Mouse (Mus musculus): ENCODE measurements around the gene Cyp27b1. TPM values are rescaled to one million over a fixed set of nuclear protein-coding genes. Genes with fewer than 3 reads are reported as not detected.

Gene Cyp27b1
- polyA plus RNA-seq, 1 experiment from 2014 or later: 0.09 TPM

- no peaks in the 10 kb centered on the region for H3K4me1 ChIP-seq (ENCODE audit: control insufficient read depth, insufficient read depth, low read length)
- no peak overlapping the region for H3K27ac ChIP-seq (ENCODE audit: low read depth, low read length)
- 67% methylated on average over 16 of the region's 16 CpGs for WGBS
- DNase-seq (ENCODE audit: low spot score) (no peak), ATAC-seq (no peak)
- no peaks in the 10 kb centered on the region for H3K9me3 ChIP-seq (replicated peaks; ENCODE audit: control insufficient read depth, low read length)
- H3K36me3 ChIP-seq (ENCODE audit: control insufficient read depth, insufficient read depth, low read length): peaks cover 16% of the 10 kb centered on the region
- H3K9ac ChIP-seq (ENCODE audit: low read length): no peak overlapping the region
- no peak overlapping the region for H3K4me2 ChIP-seq (ENCODE audit: low read length)
- no peak overlapping the region for H3K4me3 ChIP-seq (ENCODE audit: low read depth, low read length)
- H3K27me3 ChIP-seq (replicated peaks; ENCODE audit: control insufficient read depth, insufficient read depth, low read length): no peaks in the 10 kb centered on the region
These were observed 29.6 kb upstream of the Cyp27b1 start for GRCm38 (mm10) chr10:127018422-127018821.

- H3K27ac ChIP-seq (ENCODE audit: low read depth, low read length): peak within 1 kb of the TSS; percentile 58; the same call in 1 of the 2 replicates
- H3K4me3 ChIP-seq (ENCODE audit: low read depth, low read length): peak within 1 kb of the TSS; percentile 81
- peak within 1 kb of the TSS; percentile 90 for H3K9ac ChIP-seq (ENCODE audit: low read length)
- peak within 1 kb of the TSS; percentile 56 for H3K4me2 ChIP-seq (ENCODE audit: low read length)
- DNase-seq (ENCODE audit: low spot score): peak; percentile 96
- no peaks in the 10 kb centered on the region for H3K9me3 ChIP-seq (replicated peaks; ENCODE audit: control insufficient read depth, low read length)
- no peaks in the 10 kb centered on the region for H3K27me3 ChIP-seq (replicated peaks; ENCODE audit: control insufficient read depth, insufficient read depth, low read length)
- peaks cover 32% of the 10 kb centered on the region for H3K36me3 ChIP-seq (ENCODE audit: control insufficient read depth, insufficient read depth, low read length)
- 5% methylated on average over 52 of the region's 56 CpGs for WGBS
- H3K4me1 ChIP-seq (ENCODE audit: control insufficient read depth, insufficient read depth, low read length): peaks cover 3% of the 10 kb centered on the region; the same call in 1 of the 2 replicates
- peak; percentile 92 for ATAC-seq
These were observed 17.4 kb upstream of the Cyp27b1 start, which contains the start of gene Tsfm for GRCm38 (mm10) chr10:127030336-127031296. Gene Tsfm, minus strand, starts transcription at chr10:127030840.

GRCm38 (mm10) chr10:127033301-127033741 lies 14.7 kb upstream of the Cyp27b1 start:
- H3K4me2 ChIP-seq (ENCODE audit: low read length): no peak overlapping the region
- ATAC-seq: no peak
- no peak overlapping the region for H3K4me3 ChIP-seq (ENCODE audit: low read depth, low read length)
- H3K36me3 ChIP-seq (ENCODE audit: control insufficient read depth, insufficient read depth, low read length): peaks cover 6% of the 10 kb centered on the region
- peaks cover 3% of the 10 kb centered on the region; the same call in 1 of the 2 replicates for H3K4me1 ChIP-seq (ENCODE audit: control insufficient read depth, insufficient read depth, low read length)
- no peaks in the 10 kb centered on the region for H3K9me3 ChIP-seq (replicated peaks; ENCODE audit: control insufficient read depth, low read length)
- no peak for DNase-seq (ENCODE audit: low spot score)
- no peak overlapping the region for H3K9ac ChIP-seq (ENCODE audit: low read length)
- no peak overlapping the region for H3K27ac ChIP-seq (ENCODE audit: low read depth, low read length)
- no peaks in the 10 kb centered on the region for H3K27me3 ChIP-seq (replicated peaks; ENCODE audit: control insufficient read depth, insufficient read depth, low read length)
- WGBS: 79% methylated on average over 8 of the region's 8 CpGs

GRCm38 (mm10) chr10:127036273-127036672 lies 11.8 kb upstream of the Cyp27b1 start:
- no peaks in the 10 kb centered on the region for H3K36me3 ChIP-seq (ENCODE audit: control insufficient read depth, insufficient read depth, low read length)
- no peak for DNase-seq (ENCODE audit: low spot score)
- no peaks in the 10 kb centered on the region for H3K27me3 ChIP-seq (replicated peaks; ENCODE audit: control insufficient read depth, insufficient read depth, low read length)
- no peaks in the 10 kb centered on the region for H3K9me3 ChIP-seq (replicated peaks; ENCODE audit: control insufficient read depth, low read length)
- no peak overlapping the region for H3K4me2 ChIP-seq (ENCODE audit: low read length)
- H3K4me1 ChIP-seq (ENCODE audit: control insufficient read depth, insufficient read depth, low read length): no peaks in the 10 kb centered on the region
- no peak overlapping the region for H3K4me3 ChIP-seq (ENCODE audit: low read depth, low read length)
- no peak for ATAC-seq
- no peak overlapping the region for H3K9ac ChIP-seq (ENCODE audit: low read length)
- no peak overlapping the region for H3K27ac ChIP-seq (ENCODE audit: low read depth, low read length)
- 81% methylated on average over 12 of the region's 12 CpGs for WGBS

GRCm38 (mm10) chr10:127037641-127038040 lies 10.4 kb upstream of the Cyp27b1 start:
- WGBS: 73% methylated on average over 12 of the region's 12 CpGs
- H3K4me1 ChIP-seq (ENCODE audit: control insufficient read depth, insufficient read depth, low read length): peaks cover 3% of the 10 kb centered on the region; the same call in 1 of the 2 replicates
- DNase-seq (ENCODE audit: low spot score): no peak
- H3K36me3 ChIP-seq (ENCODE audit: control insufficient read depth, insufficient read depth, low read length): no peaks in the 10 kb centered on the region
- H3K4me3 ChIP-seq (ENCODE audit: low read depth, low read length): no peak overlapping the region
- H3K4me2 ChIP-seq (ENCODE audit: low read length): no peak overlapping the region
- no peak for ATAC-seq
- no peaks in the 10 kb centered on the region for H3K27me3 ChIP-seq (replicated peaks; ENCODE audit: control insufficient read depth, insufficient read depth, low read length)
- H3K27ac ChIP-seq (ENCODE audit: low read depth, low read length): no peak overlapping the region
- H3K9me3 ChIP-seq (replicated peaks; ENCODE audit: control insufficient read depth, low read length): no peaks in the 10 kb centered on the region
- no peak overlapping the region for H3K9ac ChIP-seq (ENCODE audit: low read length)

GRCm38 (mm10) chr10:127040569-127041214 lies 7.4 kb upstream of the Cyp27b1 start:
- WGBS: 3% methylated on average over 20 of the region's 20 CpGs
- peak overlapping the region; percentile 96 for H3K4me2 ChIP-seq (ENCODE audit: low read length)
- DNase-seq (ENCODE audit: low spot score): no peak
- ATAC-seq: peak; percentile 16; the same call in 1 of the 2 replicates
- peak overlapping the region; percentile 70 for H3K4me3 ChIP-seq (ENCODE audit: low read depth, low read length)
- H3K9ac ChIP-seq (ENCODE audit: low read length): peak overlapping the region; percentile 71
- no peaks in the 10 kb centered on the region for H3K27me3 ChIP-seq (replicated peaks; ENCODE audit: control insufficient read depth, insufficient read depth, low read length)
- H3K4me1 ChIP-seq (ENCODE audit: control insufficient read depth, insufficient read depth, low read length): peaks cover 3% of the 10 kb centered on the region; the same call in 1 of the 2 replicates
- peaks cover 9% of the 10 kb centered on the region; the same call in 1 of the 2 replicates for H3K36me3 ChIP-seq (ENCODE audit: control insufficient read depth, insufficient read depth, low read length)
- no peak overlapping the region for H3K27ac ChIP-seq (ENCODE audit: low read depth, low read length)
- no peaks in the 10 kb centered on the region for H3K9me3 ChIP-seq (replicated peaks; ENCODE audit: control insufficient read depth, low read length)

GRCm38 (mm10) chr10:127041274-127041766 lies 6.7 kb upstream of the Cyp27b1 start, which contains the start of the genes Mettl1 and Eef1akmt3:
Gene Mettl1, plus strand, starts transcription at chr10:127041414.
Gene Eef1akmt3, minus strand, starts transcription at chr10:127041513.
- under 1% methylated on average over 28 of the region's 28 CpGs for WGBS
- Histone ChIP-seq H3K4me1 (ENCODE audit: control insufficient read depth, insufficient read depth, low read length) (peaks cover 3% of the 10 kb centered on the region; the same call in 1 of the 2 replicates), H3K27ac (ENCODE audit: low read depth, low read length) (no peak within 1 kb of the TSS), H3K9ac (ENCODE audit: low read length) (peak within 1 kb of the TSS; percentile 71), H3K4me3 (ENCODE audit: low read depth, low read length) (peak within 1 kb of the TSS; percentile 70), H3K36me3 (ENCODE audit: control insufficient read depth, insufficient read depth, low read length) (peaks cover 9% of the 10 kb centered on the region; the same call in 1 of the 2 replicates), H3K4me2 (ENCODE audit: low read length) (peak within 1 kb of the TSS; percentile 96), H3K9me3 (replicated peaks; ENCODE audit: control insufficient read depth, low read length) (no peaks in the 10 kb centered on the region), H3K27me3 (replicated peaks; ENCODE audit: control insufficient read depth, insufficient read depth, low read length) (no peaks in the 10 kb centered on the region)
- peak; percentile 36 for DNase-seq (ENCODE audit: low spot score)
- peak; percentile 80 for ATAC-seq

GRCm38 (mm10) chr10:127041774-127042338 lies 6.2 kb upstream of the Cyp27b1 start:
- Histone ChIP-seq H3K9me3 (replicated peaks; ENCODE audit: control insufficient read depth, low read length) (no peaks in the 10 kb centered on the region), H3K36me3 (ENCODE audit: control insufficient read depth, insufficient read depth, low read length) (peaks cover 9% of the 10 kb centered on the region; the same call in 1 of the 2 replicates), H3K4me1 (ENCODE audit: control insufficient read depth, insufficient read depth, low read length) (peaks cover 3% of the 10 kb centered on the region; the same call in 1 of the 2 replicates), H3K4me2 (ENCODE audit: low read length) (peak overlapping the region; percentile 96), H3K27me3 (replicated peaks; ENCODE audit: control insufficient read depth, insufficient read depth, low read length) (no peaks in the 10 kb centered on the region), H3K27ac (ENCODE audit: low read depth, low read length) (no peak overlapping the region), H3K9ac (ENCODE audit: low read length) (peak overlapping the region; percentile 71), H3K4me3 (ENCODE audit: low read depth, low read length) (peak overlapping the region; percentile 70)
- 1% methylated on average over 44 of the region's 44 CpGs for WGBS
- DNase-seq (ENCODE audit: low spot score): peak; percentile 94
- peak; percentile 94 for ATAC-seq
